Mouse (Mus musculus): Measurements from ENCODE around the gene Diexf. TPM values are rescaled to one million over a fixed set of nuclear protein-coding genes. Genes with fewer than 3 reads are reported as not detected.

Gene Diexf
- total RNA-seq, 1 experiment = 25.6 TPM

GRCm38 (mm10) chr1:193159613-193160012 lies 29.5 kb upstream of the Diexf start:
- DNase-seq (ENCODE audit: low read depth, low spot score) = no peak
- Histone ChIP-seq H3K9ac (ENCODE audit: insufficient read depth, low read depth, low read length, poor library complexity, severe bottlenecking) (no peak overlapping the region), H3K27ac (ENCODE audit: insufficient read depth, low read depth, low read length, poor library complexity, severe bottlenecking) (no peak overlapping the region)

GRCm38 (mm10) chr1:193159163-193159562 lies 29.1 kb upstream of the Diexf start:
- Histone ChIP-seq H3K9me3 (ENCODE audit: control insufficient read depth, insufficient read depth, low read depth, low read length) (no peaks in the 10 kb centered on the region), H3K9ac (ENCODE audit: insufficient read depth, low read depth, low read length, poor library complexity, severe bottlenecking) (no peak overlapping the region), H3K27ac (ENCODE audit: insufficient read depth, low read depth, low read length, poor library complexity, severe bottlenecking) (no peak overlapping the region), H3K4me3 (ENCODE audit: insufficient read depth in 1 of 2, low read depth in 1 of 2, low read length in 2 of 2, poor library complexity in 1 of 2, severe bottlenecking in 1 of 2) (no peak overlapping the region), H3K36me3 (ENCODE audit: control insufficient read depth, insufficient read depth, low read length, poor library complexity, severe bottlenecking) (no peaks in the 10 kb centered on the region), H3K4me1 (ENCODE audit: control insufficient read depth in 2 of 2, insufficient read depth in 2 of 2, low read length in 2 of 2, poor library complexity in 1 of 2) (peaks cover 0 to 3% of the 10 kb centered on the region in 2 experiments; a peak in 2 of 4 replicates)
- in situ Hi-C loops (cut with MboI; ENCODE audit: low sequenced_read_pairs in 2 of 2, unreplicated experiment in 2 of 2) = no loop called here
- no peak for DNase-seq (ENCODE audit: low read depth, low spot score)
- no peak for TF ChIP-seq ZC3H11A (IDR thresholded peaks at IDR 0.05; ENCODE audit: borderline replicate concordance, low read depth, low read length)
- no peak for TF ChIP-seq HCFC1 (IDR thresholded peaks at IDR 0.05; ENCODE audit: borderline replicate concordance, insufficient read depth, low read length)
- no peak for TF ChIP-seq ZNF384 (IDR thresholded peaks at IDR 0.05; ENCODE audit: low read depth, low read length)

More at GRCm38 (mm10) chr1:193159613-193160012, 29.5 kb upstream of the Diexf start:
- TF ChIP-seq CHD2 (IDR thresholded peaks at IDR 0.05; ENCODE audit: low read depth, low read length) (no peak), ZNF384 (IDR thresholded peaks at IDR 0.05; ENCODE audit: low read depth, low read length) (no peak), HCFC1 (IDR thresholded peaks at IDR 0.05; ENCODE audit: borderline replicate concordance, insufficient read depth, low read length) (no peak), MAFK (IDR thresholded peaks at IDR 0.05; ENCODE audit: insufficient read depth, low read depth, low read length) (no peak), ZC3H11A (IDR thresholded peaks at IDR 0.05; ENCODE audit: borderline replicate concordance, low read depth, low read length) (no peak)
- Histone ChIP-seq H3K36me3 (ENCODE audit: control insufficient read depth, insufficient read depth, low read length, poor library complexity, severe bottlenecking) (no peaks in the 10 kb centered on the region), H3K9me3 (ENCODE audit: control insufficient read depth, insufficient read depth, low read depth, low read length) (no peaks in the 10 kb centered on the region), H3K4me1 (ENCODE audit: control insufficient read depth in 2 of 2, insufficient read depth in 2 of 2, low read length in 2 of 2, poor library complexity in 1 of 2) (peaks cover 0 to 3% of the 10 kb centered on the region in 2 experiments; a peak in 2 of 4 replicates), H3K4me3 (ENCODE audit: insufficient read depth in 1 of 2, low read depth in 1 of 2, low read length in 2 of 2, poor library complexity in 1 of 2, severe bottlenecking in 1 of 2) (no peak overlapping the region)
- in situ Hi-C loops (cut with MboI; ENCODE audit: low sequenced_read_pairs in 2 of 2, unreplicated experiment in 2 of 2) = no loop called here

- Histone ChIP-seq H3K9ac (ENCODE audit: insufficient read depth, low read depth, low read length, poor library complexity, severe bottlenecking) (no peak overlapping the region), H3K4me3 (ENCODE audit: insufficient read depth in 1 of 2, low read depth in 1 of 2, low read length in 2 of 2, poor library complexity in 1 of 2, severe bottlenecking in 1 of 2) (no peak overlapping the region), H3K36me3 (ENCODE audit: control insufficient read depth, insufficient read depth, low read length, poor library complexity, severe bottlenecking) (no peaks in the 10 kb centered on the region), H3K9me3 (ENCODE audit: control insufficient read depth, insufficient read depth, low read depth, low read length) (no peaks in the 10 kb centered on the region), H3K4me1 (ENCODE audit: control insufficient read depth in 2 of 2, insufficient read depth in 2 of 2, low read length in 2 of 2, poor library complexity in 1 of 2) (peaks cover 0 to 3% of the 10 kb centered on the region in 2 experiments; a peak in 2 of 4 replicates), H3K27ac (ENCODE audit: insufficient read depth, low read depth, low read length, poor library complexity, severe bottlenecking) (no peak overlapping the region)
- no peak for DNase-seq (ENCODE audit: low read depth, low spot score)
- in situ Hi-C loops (cut with MboI; ENCODE audit: low sequenced_read_pairs in 2 of 2, unreplicated experiment in 2 of 2) = no loop called here
- TF ChIP-seq HCFC1 (IDR thresholded peaks at IDR 0.05; ENCODE audit: borderline replicate concordance, insufficient read depth, low read length) = no peak
- TF ChIP-seq CHD2 (IDR thresholded peaks at IDR 0.05; ENCODE audit: low read depth, low read length) = no peak
- no peak for TF ChIP-seq MAFK (IDR thresholded peaks at IDR 0.05; ENCODE audit: insufficient read depth, low read depth, low read length)
- TF ChIP-seq ZC3H11A (IDR thresholded peaks at IDR 0.05; ENCODE audit: borderline replicate concordance, low read depth, low read length) = no peak
- TF ChIP-seq ZNF384 (IDR thresholded peaks at IDR 0.05; ENCODE audit: low read depth, low read length) = no peak
Observed at GRCm38 (mm10) chr1:193157111-193157492, 27.0 kb upstream of the Diexf start.

- Histone ChIP-seq H3K36me3 (ENCODE audit: control insufficient read depth, insufficient read depth, low read length, poor library complexity, severe bottlenecking) (no peaks in the 10 kb centered on the region), H3K9ac (ENCODE audit: insufficient read depth, low read depth, low read length, poor library complexity, severe bottlenecking) (no peak overlapping the region), H3K4me1 (ENCODE audit: control insufficient read depth in 2 of 2, insufficient read depth in 2 of 2, low read length in 2 of 2, poor library complexity in 1 of 2) (peaks cover 0 to 3% of the 10 kb centered on the region in 2 experiments; a peak in 2 of 4 replicates), H3K9me3 (ENCODE audit: control insufficient read depth, insufficient read depth, low read depth, low read length) (no peaks in the 10 kb centered on the region), H3K27ac (ENCODE audit: insufficient read depth, low read depth, low read length, poor library complexity, severe bottlenecking) (no peak overlapping the region), H3K4me3 (ENCODE audit: insufficient read depth in 1 of 2, low read depth in 1 of 2, low read length in 2 of 2, poor library complexity in 1 of 2, severe bottlenecking in 1 of 2) (no peak overlapping the region)
- in situ Hi-C loops (cut with MboI; ENCODE audit: low sequenced_read_pairs in 2 of 2, unreplicated experiment in 2 of 2) = no loop called here
- DNase-seq (ENCODE audit: low read depth, low spot score) = no peak
- TF ChIP-seq ZC3H11A (IDR thresholded peaks at IDR 0.05; ENCODE audit: borderline replicate concordance, low read depth, low read length) = no peak
- TF ChIP-seq ZNF384 (IDR thresholded peaks at IDR 0.05; ENCODE audit: low read depth, low read length) = no peak
- TF ChIP-seq HCFC1 (IDR thresholded peaks at IDR 0.05; ENCODE audit: borderline replicate concordance, insufficient read depth, low read length) = no peak
- TF ChIP-seq CHD2 (IDR thresholded peaks at IDR 0.05; ENCODE audit: low read depth, low read length) = no peak
- TF ChIP-seq MAFK (IDR thresholded peaks at IDR 0.05; ENCODE audit: insufficient read depth, low read depth, low read length) = no peak
Observed at GRCm38 (mm10) chr1:193156316-193157110, 26.4 kb upstream of the Diexf start.
